Mouse (Mus musculus) left cerebral cortex, adult 9 months (tissue): ENCODE measurements at regions not wholly inside any gene's neighbourhood (a gene's known extent, or its start where the extent isn't known, plus 50 kb on each side); places are given as distances from the start of the nearest gene placed in this dataset.

Source experiments
- DNase-seq, 2 experiments: peaks; one replicate each; pipeline ENCODE4 v3.0.0; 2022; ENCODE audit warnings: low spot score in 2 of 2

- DNase-seq, result no peak
Measured at GRCm38 (mm10) chr17:89982904-89983303, 72.7 kb upstream of the Gm10184 start.

- DNase-seq, result no peak
Measured at GRCm38 (mm10) chr17:89979055-89979853, 69.0 kb upstream of the Gm10184 start.

GRCm38 (mm10) chr17:89963000-89963399, 52.8 kb upstream of the Gm10184 start:
- DNase-seq, result no peak

GRCm38 (mm10) chr17:89961431-89961830, 51.2 kb upstream of the Gm10184 start:
- no peak for DNase-seq

GRCm38 (mm10) chr17:89960368-89960767, 50.1 kb upstream of the Gm10184 start:
- DNase-seq, result peak in 1 of 2 experiments; percentile 2
